Mouse (Mus musculus) thymus, postnatal 10 days (tissue): ENCODE results near the gene Rabl6.

Experiments used
- DNase-seq, 2 experiments: peaks; one replicate each; pipeline ENCODE4 v3.0.0; 2021; ENCODE audit warnings: low spot score in 2 of 2

The Rabl6 gene

DNA sequence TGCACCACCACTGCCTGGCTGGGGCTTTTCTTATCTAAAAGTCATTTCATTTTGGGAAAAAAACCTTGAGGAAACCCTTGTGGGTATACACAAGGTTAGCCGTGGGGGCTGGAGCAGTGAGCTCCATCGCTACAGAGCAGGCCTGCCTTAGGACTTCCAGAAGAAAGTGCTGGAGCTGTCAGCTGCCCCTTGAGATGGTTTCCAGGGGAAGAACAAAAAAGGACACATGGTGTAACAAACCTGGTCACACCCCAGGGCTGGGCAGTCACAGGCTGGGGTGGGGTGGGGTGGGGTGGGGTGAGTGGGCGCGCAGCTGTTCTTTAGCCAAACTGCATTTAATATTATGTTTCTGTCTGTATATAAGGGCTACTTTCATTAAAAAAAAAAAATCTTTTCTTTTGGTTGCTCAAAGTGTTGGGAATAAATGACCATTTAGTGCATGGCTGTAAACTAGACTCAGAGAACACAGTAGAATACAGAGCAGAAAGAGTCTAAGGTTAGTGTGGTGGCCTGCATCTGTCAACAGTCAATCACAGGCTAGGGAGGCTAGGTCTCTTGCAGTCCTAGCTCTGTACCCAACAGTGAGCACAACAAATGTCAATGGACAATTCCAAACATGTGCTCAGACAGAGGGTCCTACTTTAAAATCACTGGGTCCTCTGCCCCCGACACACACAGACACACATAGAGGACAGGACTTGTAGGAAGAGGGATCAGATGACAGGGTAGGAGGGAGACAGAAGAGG, 11.4 kb downstream of the Rabl6 start:
- DNase-seq: no peak

GRCm38 (mm10) chr2:25591863-25592262, 16.5 kb downstream of the Rabl6 start:
- peak in 1 of 2 experiments; percentile 54 for DNase-seq

- DNase-seq: no peak
These were observed 20.0 kb downstream of the Rabl6 start for GRCm38 (mm10) chr2:25588227-25588907.

- DNase-seq: no peak
These were observed 21.0 kb downstream of the Rabl6 start for GRCm38 (mm10) chr2:25587290-25587689.

DNA sequence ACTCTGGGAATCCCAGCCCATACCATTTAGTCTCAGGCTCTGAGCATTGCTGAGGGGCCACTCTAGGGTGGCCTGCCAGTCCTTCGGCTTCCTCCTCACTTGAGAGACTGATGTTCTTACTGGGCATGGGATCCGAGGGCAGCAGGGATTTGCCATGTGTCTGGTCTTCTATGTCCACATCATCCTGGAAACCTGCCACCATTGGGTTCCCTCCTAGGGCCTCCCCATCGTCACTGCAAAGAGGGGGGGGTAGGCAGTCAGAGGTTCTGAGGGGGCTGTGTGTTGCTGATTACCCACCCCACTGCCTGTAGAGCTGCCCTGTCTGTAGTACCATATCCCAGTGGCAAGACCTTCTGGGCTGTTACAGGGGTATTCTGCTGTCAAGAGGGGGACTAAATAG, 22.7 kb downstream of the Rabl6 start:
- no peak for DNase-seq

DNA sequence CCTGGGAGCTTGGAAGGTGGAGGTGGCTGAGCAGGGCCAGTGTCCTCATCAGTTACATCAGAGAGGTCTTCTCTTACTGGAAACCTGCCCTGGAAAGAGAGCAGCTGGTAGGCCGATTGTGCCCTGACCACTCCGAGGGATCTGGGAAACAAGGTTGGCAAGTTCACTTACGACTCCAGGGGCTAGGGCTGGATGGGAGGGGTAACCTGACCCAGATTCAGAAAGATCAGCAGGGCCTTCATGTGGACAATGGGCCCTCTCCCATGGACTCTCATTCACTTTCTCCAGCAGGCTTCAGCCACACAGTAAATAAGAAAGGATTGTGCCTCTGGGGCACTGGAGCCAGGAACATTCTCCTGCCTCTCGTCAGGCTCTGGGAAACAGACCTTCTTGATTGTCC, 23.5 kb downstream of the Rabl6 start:
- DNase-seq: no peak

GRCm38 (mm10) chr2:25584152-25584551, 24.2 kb downstream of the Rabl6 start:
- no peak for DNase-seq

DNA sequence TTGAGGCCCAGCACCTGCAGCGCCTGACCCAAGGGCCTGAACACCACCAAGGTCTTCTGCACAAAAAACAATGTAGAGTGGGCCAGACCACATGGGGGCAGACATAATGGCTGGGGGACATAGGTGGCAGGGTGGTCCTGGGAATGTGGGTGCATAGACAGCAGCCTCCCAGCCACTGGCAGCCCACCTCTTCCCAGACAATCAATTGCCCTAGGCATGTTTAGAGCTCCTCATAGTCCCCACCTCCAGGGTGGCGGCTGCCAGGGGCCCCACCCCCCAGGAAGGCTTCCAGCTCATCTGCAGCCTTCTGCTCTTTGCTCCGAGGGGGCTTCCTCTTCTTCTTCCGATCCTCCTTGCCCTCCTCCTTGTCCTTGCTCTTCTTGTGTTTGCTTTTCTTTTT, 24.8 kb downstream of the Rabl6 start:
- DNase-seq: no peak

- DNase-seq: no peak
These were observed 25.2 kb downstream of the Rabl6 start for GRCm38 (mm10) chr2:25583120-25583481.

DNA sequence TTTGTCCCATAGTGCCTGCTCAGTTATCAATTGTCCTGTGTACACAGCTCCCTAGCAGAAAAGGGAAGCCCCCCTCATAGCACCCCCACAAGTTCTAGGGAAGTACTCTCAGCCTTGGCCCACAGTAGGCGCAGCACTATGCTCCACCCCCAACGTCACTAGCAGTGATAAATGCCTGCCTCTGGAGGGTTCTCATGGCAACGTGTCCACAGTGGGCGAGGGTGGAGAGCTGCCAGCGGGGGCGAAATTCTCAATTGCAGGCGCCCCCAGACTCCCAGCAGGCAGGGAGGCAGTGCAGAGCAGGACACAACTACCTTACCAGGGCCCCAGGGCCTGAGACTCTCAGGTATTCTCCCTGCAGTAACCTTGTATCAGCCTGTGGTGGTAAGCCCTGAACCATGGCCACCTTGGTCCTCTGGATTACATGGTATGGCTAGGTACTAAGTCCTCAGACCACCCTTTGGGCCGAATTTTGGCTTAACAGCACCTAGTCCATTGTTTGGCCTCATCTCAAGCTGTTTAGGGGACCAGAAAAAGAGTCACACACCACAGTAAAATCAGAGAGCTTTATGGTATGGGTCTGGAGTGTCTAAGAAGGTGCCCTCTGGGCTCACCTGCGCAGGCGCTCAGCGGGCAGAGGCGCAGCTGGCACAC, 25.7 kb downstream of the Rabl6 start:
- DNase-seq: no peak

- DNase-seq: no peak
These were observed 26.4 kb downstream of the Rabl6 start for GRCm38 (mm10) chr2:25581901-25582301.

DNA sequence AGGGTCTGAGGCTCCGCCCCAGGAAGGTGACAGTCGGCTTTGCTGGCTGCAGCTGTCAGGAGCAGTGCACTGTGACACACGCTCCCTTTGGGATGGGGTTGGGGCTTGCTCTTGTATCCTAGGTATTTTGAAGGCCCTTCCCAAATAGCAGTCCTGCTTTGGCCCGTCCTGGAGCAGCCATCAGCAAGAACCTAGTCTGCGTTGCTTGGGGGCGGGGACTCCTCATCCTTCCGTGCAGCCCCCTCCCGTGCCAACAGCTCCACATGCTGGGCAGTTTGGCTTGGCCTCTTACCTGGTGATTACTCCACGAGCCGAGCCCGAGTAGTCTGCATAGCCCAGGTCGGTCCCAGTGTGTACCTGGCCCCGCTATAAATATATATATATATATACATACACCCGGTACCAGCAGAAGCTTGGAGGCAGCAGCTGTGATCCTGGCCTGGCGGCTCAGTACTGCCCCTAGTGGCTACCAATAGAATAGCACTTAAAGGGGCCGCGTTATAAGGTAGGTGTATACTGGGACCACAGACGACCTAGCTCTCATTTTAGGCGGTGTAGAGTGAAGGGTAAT, 26.9 kb downstream of the Rabl6 start, which contains the start of gene Ajm1:
Ajm1 (minus strand) TSS at position 464 of the 571 bp plus-strand sequence.
- DNase-seq: peak; percentile 52 to 78

DNA sequence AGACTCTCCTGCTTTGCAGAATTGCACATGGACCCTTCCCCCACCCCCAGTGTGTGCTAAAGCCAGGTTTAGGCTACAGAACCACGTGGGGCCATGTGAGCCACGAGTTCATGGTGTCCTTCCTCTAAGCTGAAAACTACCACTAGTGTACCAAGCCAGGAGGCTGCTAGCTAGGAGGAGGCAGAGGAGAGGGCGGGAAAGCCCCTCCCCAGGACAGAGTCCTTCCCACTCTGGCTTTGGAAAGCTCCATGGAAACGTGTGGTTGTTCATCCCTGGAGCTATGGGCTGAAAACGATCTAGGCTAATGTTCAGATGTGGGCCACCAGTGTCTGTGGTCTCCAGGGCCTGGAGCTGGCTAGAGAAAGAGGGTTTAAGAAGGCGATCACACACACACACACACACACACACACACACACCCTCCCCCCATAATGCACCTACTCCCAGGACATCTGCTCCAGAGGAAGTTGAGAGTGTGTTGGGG, 27.7 kb downstream of the Rabl6 start:
- no peak for DNase-seq

DNA sequence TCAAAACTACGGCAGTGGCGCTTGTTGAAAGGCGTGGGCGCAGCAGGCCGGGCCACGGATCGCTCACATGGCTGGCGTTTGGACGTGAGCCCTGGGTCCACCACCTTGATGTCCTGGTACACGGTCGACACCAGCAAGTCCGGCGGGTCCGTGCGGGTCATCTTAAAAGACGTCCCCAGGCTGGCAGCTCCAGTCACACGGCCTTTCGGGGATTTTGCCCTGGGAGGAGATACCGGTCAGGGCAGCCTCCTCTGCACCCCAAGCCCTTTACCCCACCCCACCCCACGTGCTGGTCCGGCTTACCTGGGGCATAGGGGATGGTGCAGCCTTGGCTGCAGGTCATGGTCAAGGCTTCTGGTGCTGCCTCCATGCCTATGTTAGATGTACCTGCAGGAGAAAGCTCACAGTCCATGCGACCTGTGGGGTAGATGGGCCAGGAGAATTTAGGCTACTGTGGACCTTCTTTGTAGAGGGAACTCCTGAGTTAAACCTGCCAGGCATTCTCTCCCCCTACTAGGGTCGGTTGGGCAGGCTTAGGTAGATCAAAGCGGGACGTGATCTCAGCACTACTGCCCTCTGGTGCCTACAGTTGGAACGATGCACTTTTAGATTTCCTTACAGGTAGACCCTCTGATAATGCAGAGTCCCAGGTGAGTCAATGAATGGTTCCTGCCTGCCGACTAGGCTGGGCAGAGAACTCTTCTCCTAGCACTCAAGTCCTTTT, 28.4 kb downstream of the Rabl6 start:
- DNase-seq: peak; percentile 58 to 74

DNA sequence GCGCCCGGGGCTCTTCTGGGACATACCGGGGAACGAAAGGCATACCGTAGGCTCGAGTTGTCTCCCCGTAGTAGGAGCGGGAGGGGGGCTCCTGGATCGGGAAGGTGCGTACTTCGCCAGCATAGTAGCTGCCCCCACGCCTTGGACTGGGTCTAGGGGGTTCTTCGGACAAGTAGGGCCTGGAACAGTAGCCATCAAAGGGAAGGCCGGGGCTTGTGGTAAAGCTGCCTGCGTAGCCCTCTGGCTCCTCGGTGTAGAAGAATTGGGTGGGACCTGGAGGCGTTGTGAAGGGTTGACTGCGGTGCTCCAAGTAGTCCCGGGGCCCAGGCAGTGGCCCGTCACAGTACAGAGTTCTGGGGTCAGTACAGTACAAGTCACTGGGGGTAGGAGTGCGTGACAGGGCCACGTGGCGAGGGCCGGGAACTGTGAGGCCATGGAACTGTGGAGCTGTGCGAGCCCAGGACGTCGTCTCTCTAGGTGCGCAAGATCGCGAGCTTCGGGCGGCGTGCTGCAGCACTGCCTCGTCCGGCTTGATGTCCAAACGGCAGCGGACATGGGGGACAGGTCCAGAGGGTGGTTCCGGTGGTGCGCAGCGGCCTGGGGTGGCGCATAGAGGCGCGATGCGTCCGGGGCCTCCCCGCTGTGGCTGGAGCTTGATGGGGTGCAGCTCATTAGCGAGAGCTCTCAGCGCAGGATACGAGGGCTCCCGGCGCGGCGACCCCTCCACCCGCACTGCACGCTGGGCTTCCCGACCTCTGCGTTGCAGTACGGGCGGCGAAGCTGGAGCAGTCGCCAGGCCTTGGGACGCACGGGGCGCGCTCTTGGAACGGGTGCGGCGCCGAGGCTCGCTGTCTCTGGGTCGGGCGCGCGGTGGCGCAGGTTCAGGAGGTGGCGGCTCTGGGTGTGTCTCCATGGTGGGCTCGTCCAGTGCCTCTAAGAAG, 29.3 kb downstream of the Rabl6 start:
- DNase-seq: no peak

DNA sequence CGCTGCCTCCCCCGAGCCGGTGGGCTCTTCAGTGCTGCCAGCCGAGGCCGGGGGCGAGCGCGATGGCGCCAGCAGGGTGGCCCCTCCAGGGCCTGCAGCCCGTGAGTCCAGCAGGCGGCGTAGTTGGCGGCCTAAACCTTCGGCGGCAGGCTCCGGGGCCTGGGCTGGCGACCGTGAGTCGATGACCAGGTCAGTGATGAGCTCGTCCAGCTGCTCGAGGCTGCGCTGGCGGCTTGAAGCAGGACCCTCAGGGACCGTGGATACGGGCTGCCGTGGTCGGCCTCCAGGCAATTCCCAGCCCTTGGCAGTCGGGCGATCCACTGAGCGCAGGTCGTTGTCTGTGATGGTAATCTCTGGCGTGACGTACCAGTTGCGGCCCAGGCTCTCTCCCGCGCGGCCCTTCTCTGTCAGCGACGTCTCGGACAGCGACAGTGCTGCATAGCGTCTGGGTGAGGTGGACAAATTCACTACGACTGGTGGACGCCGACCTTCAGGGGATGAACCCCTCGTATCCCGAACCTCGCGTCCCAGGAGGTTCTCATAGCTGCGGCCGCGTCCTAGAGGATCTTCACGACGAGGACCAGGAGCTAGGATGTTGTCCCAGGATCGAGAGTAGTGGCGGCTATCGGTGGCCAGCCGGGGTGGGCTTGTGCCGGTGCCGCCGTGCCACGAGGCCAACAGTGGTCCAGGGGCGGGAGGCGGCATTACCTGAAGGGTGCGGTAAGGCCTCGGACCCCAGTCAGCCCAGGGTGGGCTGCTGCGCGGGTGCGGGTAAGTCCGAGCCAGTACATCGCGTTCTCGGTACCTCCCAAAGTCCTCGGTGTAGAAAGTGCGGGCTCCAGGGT, 30.1 kb downstream of the Rabl6 start:
- no peak for DNase-seq

- DNase-seq: no peak
These were observed 31.1 kb downstream of the Rabl6 start for GRCm38 (mm10) chr2:25576965-25577891.

DNA sequence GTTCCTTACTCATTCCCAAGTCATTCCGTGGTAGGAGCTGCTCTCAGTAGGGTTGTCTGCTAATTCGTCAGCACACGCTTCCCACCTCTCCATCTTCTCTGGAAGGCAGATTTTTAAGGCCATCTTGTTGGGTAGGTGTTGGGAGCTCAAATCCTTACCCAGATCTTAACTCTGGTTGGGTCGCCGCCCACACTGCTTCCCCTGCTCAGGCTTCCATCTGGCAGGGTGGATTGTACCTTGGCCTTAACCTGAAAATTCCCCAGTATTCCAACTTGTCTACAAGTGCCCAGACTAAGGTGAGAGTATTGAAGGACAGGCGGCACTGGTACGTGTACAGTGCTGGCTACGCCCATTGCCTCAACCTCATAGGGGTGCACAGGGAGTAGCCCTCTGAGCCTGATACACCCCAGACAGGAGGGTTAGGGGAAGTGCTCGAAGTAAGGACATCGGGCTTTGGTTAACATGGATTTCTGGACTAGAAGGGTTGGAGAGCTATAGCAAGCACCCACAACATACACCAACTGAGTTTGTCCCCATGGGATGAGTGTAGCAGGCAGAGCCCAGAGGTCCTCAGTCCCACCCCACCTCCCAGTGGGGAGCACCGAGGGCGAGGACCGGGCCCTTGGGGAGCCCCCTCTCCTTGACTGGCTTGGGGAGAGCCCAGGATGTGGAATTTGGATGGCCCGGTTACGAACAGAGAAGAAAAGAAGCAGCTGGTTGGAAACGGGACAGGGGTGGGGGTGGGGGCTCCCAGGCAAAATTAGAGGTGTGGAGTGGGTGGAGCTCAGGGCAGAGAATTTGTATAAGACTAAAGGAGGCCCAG, 32.1 kb downstream of the Rabl6 start:
- DNase-seq: no peak
